Mouse (Mus musculus) kidney, adult 18-20 months (tissue): Measurements from ENCODE around the gene Tax1bp3.

Source experiments
- DNase-seq: peaks from one replicate; pipeline ENCODE4 v3.0.0; 2021

Tax1bp3 gene

GRCm38 (mm10) chr11:73176186-73176585 is 697 bp upstream of the Tax1bp3 start:
- no peak for DNase-seq

GRCm38 (mm10) chr11:73177509-73177875 is 609 bp downstream of the Tax1bp3 start:
- DNase-seq = peak; percentile 83

GRCm38 (mm10) chr11:73177895-73178294 is 1.0 kb downstream of the Tax1bp3 start:
- DNase-seq = no peak

- no peak for DNase-seq
Observed at GRCm38 (mm10) chr11:73185872-73186615, 9.2 kb downstream of the Tax1bp3 start.

GRCm38 (mm10) chr11:73187231-73187630 is 10.3 kb downstream of the Tax1bp3 start:
- DNase-seq = peak; percentile 34

GRCm38 (mm10) chr11:73193047-73193446 is 16.2 kb downstream of the Tax1bp3 start:
- no peak for DNase-seq

GRCm38 (mm10) chr11:73194444-73194843 is 17.6 kb downstream of the Tax1bp3 start:
- no peak for DNase-seq

- DNase-seq = no peak
Observed at GRCm38 (mm10) chr11:73198190-73198589, 21.3 kb downstream of the Tax1bp3 start.

GRCm38 (mm10) chr11:73198603-73199229 is 21.8 kb downstream of the Tax1bp3 start, which contains the start of gene Ctns:
Gene Ctns, minus strand, starts transcription at chr11:73199042.
- DNase-seq = no peak

- DNase-seq = peak; percentile 96
Observed at GRCm38 (mm10) chr11:73199230-73199712, 22.4 kb downstream of the Tax1bp3 start, which contains the start of gene Shpk. Gene Shpk, plus strand, starts transcription at chr11:73199460.

- DNase-seq = peak; percentile 36
Observed at GRCm38 (mm10) chr11:73199879-73200278, 23.0 kb downstream of the Tax1bp3 start.

GRCm38 (mm10) chr11:73201021-73201420 is 24.1 kb downstream of the Tax1bp3 start:
- DNase-seq = no peak

GRCm38 (mm10) chr11:73201597-73201996 is 24.7 kb downstream of the Tax1bp3 start:
- DNase-seq = no peak

GRCm38 (mm10) chr11:73203895-73204294 is 27.0 kb downstream of the Tax1bp3 start:
- no peak for DNase-seq

GRCm38 (mm10) chr11:73205194-73205593 is 28.3 kb downstream of the Tax1bp3 start:
- DNase-seq = no peak

GRCm38 (mm10) chr11:73207621-73208020 is 30.7 kb downstream of the Tax1bp3 start:
- no peak for DNase-seq

- no peak for DNase-seq
Observed at GRCm38 (mm10) chr11:73213956-73214355, 37.1 kb downstream of the Tax1bp3 start.

GRCm38 (mm10) chr11:73219671-73220070 is 42.8 kb downstream of the Tax1bp3 start:
- no peak for DNase-seq

GRCm38 (mm10) chr11:73220651-73221050 is 43.8 kb downstream of the Tax1bp3 start:
- no peak for DNase-seq

- no peak for DNase-seq
Observed at GRCm38 (mm10) chr11:73222846-73223245, 46.0 kb downstream of the Tax1bp3 start.

GRCm38 (mm10) chr11:73223966-73224365 is 47.1 kb downstream of the Tax1bp3 start:
- peak; percentile 48 for DNase-seq

GRCm38 (mm10) chr11:73225856-73226255 is 49.0 kb downstream of the Tax1bp3 start:
- no peak for DNase-seq

- no peak for DNase-seq
Observed at GRCm38 (mm10) chr11:73228881-73229280, 52.0 kb downstream of the Tax1bp3 start.

- no peak for DNase-seq
Observed at GRCm38 (mm10) chr11:73230081-73230480, 53.2 kb downstream of the Tax1bp3 start.
